Mouse (Mus musculus): ENCODE results near the gene Lrrc75a.

Lrrc75a gene

DNA sequence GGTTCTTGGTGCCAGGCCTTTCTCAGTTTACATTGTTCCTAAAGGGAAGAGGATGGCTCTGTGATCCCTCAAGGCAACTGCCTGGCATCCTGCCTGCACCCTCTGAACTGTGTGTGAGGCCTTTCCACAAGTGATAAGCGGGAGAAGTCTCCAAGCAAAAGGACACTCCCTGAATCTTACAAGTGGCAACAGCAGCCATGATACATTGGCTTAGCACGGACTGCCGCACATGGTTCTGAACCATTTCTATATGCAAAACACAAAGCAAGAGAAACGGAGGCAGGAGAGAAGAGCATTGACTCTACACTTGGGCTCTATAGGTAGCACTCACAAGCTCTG, 3.0 kb downstream of the Lrrc75a start:
- DNase-seq (ENCODE audit: low spot score in 2 of 2): no peak

DNA sequence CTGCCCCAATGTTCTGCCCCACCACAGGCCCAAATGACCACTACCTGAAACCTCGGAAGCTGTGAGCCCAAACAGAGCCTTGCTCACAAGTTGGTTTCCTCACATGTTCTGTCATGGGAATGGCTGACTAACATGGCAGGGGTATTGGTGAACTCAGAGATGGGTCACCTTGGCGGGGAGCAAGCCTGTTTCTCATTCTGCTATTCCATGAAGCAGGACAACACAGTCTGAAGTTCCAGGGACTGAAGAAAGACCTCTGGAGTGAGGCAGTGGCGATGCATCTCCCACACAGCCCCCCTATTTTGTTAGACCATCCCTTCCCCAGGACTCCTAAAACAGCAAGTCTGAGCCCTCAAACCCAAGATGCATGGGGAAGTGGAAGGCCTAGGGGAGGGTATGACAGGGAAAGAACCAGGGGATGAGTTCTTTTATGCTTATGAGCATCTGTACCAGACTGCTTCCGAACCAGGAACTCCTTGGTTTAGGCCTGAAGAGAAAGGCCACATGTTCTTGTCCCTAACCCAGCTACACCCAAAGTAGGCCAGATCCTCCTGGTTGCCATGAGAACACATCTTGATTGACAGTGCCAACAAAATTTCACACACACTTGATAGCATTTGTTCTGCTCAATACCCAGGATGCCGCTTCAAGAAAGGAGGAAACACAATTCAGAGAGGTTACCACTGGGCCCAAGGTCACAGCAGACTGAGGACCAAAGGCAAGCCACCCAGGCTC, 3.6 kb downstream of the Lrrc75a start:
- DNase-seq (ENCODE audit: low spot score in 2 of 2): no peak

DNA sequence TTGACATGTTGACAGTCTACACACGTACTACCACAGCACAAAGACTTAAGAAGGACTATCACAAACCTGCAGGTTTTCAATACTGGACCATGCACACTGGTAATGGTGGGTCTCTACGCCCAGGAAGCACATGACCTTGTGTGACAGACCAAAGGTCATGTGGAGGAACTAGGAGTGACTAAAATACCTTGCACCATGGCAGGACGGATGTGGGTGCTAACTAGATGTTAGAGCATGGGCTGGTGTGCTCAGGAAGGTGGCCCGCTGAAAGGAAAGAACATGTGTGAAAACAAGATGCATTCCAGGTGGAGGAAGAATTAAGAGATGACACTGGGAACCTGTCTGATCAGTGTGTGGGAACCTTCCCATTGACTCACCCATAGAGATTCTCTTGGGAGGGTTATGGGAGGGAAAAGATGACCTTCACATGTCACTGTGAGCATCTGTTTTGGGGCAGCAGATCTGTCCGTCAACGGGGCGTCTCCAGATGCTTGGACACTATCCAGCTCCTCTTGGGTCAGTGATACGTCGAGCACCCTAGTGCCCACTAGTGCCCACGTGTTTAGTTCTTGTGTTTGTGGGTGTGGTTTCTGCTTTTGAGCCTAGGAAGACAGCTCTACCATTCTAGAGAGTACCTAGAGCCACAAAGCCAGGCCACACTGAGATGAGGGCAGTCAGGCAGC, 4.5 kb downstream of the Lrrc75a start:
- DNase-seq (ENCODE audit: low spot score in 2 of 2): no peak

DNA sequence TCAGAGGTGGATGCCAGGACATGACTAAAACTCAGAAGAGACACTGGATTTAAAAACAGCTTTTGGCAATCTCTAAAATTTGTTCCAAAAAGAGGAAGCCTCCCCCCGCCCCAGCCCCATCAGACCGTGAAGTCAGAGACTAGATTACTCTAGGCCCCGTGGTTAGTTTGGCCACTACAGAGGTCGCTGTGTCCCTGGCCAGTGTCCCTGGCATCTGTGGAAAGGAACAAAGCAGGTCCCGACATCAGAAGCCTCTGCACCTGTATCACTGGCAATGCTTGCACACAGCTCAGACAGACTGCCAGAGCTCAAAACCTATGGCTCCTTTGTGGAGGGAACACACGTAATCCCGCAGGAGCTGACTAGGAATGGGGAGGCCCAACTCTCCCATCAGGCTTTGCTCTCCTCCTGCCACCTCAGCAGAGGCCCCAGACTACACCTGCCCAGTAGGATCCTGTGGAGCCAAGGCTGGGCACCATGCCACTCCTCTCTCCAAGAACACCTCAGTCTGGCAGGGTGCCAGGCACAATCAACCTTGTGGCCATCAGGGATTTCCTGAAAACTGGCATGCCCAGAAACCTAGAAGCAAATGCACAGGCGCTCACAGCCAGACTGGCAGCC, 5.2 kb downstream of the Lrrc75a start:
- DNase-seq (ENCODE audit: low spot score in 2 of 2): peak in 1 of 2 experiments; percentile 32

DNA sequence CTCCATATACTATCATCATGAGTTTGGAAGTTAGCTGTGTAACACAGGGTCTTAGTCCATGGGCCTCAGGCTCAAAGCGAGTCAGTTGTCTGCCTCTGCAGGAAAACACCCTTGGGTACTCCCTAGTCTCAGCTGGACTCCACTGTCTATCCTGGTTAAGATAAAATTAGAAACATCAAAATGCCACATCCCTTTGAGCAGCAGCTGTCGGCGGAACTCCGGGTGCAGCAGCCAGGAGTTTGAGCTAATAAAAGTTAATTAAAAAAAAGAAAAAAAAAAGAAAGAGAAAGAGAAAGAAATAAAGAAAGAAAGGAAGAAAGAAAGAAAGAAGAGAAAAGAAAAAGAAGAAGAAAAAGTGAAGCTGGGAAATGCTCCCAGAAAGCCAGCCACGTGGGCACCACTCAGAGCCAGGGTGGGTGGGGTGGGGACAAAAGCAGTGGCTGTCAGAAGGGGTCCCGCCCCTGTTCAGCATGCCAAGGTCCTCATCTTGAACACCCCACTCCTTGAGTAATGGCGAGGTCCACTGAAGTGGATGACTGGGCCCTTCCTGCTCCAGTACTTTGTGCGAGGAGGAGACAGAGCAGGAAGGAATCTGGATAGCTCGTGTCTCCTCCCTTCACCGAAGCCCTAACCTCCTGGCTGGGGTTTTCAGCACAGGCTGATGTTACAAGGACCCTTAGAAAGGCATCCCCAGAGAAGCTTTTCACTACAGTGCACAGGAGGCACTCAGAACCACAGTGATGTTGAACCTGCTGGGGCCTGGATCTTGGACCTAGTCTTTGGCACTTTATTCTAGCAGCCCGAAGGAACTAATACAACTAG, 6.1 kb downstream of the Lrrc75a start:
- DNase-seq (ENCODE audit: low spot score in 2 of 2): no peak

DNA sequence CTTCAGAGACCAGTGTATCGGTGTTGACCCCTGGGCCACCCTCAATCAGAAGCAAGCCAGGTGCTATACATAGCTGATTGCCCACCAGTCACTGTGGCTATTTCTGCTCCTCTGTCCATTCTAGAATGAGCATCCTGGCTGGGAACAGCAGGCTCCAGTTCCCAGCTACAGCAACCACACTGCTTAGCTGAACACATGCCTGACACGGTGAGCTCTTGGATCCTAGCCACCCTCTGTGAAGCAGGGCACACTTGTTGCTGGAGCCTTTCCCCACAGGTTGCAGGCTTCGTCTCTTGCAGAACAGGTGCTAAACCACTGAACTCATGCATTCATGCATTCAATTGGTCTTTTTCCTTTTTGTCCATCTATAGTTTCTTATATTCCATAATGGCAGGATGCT, 7.9 kb downstream of the Lrrc75a start:
- no peak for DNase-seq (ENCODE audit: low spot score in 2 of 2)

DNA sequence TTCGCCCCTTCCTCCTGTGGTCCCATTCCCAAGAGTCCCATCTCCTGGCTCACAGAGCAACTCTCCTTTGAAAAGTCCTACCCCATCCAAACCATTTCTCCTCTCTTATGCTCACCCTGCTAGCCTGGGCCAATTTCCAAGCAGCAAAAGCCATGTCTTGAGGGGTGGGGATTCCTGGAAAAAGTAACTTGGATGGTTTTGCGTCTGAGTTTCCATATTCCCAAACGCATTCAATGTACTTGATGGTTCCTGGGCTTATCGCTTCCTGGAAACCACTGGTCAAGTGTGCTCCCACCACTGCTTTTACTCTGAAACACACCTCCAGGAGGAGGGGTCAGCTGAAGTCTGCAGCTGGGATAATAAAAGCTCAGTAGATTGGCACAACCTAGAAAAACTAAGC, 9.9 kb downstream of the Lrrc75a start:
- DNase-seq (ENCODE audit: low spot score in 2 of 2): no peak

DNA sequence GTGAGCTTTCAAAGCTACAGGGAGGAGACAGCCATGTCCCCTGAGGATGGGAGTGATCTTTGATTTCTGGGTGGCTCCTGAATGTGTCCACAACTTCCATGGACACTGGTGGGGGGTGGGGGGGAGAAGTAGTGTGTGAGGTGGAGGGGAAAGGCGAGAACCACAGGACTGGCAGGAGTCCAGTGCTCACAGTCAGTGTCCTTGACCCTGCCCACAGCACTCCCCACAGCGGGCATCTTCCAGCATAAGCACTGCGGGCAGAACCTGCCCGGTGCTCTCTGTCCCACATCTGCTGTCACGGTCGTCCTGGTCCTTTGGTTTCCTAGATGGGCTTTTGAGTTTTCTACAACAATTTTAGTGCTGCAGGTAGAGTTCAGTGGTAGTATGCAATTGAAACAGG, 10.5 kb downstream of the Lrrc75a start:
- no peak for DNase-seq (ENCODE audit: low spot score in 2 of 2)

DNA sequence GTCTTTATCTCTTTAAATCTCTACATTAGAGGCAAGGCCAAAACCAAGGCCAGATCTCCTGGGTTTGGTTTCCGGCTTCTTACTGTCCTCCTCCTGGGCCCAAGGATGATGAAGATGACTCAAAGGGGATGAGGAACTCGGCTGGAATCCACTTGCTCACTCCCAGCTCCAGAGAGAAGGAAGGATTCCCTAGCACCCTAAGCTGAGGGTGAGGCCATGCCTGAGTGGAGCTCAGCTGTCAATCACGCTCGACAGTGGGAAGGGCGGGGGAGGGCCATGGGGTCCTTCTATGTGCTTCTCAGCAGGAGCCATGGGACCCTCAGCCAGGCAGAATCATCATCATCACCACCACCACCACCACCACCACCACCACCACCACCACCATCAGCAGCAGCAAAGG, 10.9 kb downstream of the Lrrc75a start:
- DNase-seq (ENCODE audit: low spot score in 2 of 2): no peak

DNA sequence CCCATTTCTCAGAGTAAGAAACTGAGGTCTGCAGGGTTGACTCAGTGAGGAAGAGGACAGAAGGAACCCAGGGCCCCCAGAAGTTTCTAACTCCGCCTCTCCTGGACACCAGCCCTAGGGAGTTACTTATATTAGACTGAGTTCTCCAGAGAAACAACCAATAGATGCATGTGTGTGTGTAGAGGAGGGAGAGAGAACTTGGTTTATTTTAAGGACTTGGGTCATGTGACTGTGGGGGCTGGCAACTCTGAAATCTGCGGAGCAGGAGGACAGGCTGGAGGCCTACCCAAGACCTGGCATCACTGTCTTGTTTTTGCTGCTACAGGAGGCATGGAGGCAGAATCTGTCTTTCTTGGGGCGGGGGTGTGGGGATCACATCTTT, 11.5 kb downstream of the Lrrc75a start:
- DNase-seq (ENCODE audit: low spot score in 2 of 2): peak; percentile 56

DNA sequence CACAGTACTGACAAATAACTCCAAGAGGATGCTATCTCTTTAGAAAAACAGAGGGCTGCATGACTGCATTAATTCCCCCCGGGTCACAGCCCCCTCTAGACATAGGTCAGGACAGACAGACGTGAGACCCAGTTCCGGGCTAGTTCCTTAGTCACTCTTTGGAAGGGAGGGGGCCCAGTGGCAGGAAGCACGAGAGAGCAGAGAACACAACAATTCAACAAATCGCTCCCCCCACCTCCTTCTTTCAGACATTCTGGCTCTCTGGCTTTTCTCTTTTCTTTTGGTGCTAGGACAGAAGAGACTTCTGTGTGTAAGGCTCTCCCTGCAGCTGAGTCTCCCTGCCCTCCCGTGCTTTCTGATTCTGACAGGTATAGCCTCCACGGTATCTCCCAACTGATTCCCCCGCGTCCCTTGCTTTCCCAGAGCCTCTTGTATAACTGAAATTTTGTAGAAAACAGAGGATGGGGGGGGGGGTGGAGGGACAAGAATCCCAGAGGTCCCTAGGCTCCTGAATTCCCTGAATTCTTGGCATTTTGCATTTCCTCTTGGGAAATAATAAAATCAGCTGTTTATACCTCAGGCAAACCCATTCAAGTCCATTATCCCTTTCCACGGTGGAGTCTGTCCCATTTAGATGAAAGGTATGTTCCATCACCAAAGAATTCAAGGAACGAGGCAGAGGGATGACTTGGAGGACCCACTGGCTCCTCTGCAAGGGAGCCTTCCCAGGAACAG, 12.1 kb downstream of the Lrrc75a start:
- no peak for DNase-seq (ENCODE audit: low spot score in 2 of 2)

DNA sequence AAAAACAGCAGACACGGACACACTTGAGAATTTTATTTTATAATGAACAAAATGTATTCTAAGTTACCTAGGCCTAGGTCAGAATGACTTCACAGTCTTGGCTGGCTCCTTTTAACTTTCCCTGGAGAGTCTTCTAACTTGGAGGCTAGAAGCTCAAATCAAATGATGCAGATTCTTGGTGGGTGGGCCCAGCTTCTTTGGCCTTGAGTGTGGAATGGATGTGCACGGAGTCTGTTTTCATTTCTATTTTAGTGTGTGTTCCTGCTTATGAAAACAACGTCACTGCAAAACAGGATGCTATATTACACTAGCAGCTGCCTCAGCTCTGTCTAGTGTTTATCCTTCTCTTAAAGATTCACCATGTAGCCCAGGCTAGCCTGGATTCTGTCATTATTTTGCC, 12.9 kb downstream of the Lrrc75a start:
- peak; percentile 57 to 61 for DNase-seq (ENCODE audit: low spot score in 2 of 2)

DNA sequence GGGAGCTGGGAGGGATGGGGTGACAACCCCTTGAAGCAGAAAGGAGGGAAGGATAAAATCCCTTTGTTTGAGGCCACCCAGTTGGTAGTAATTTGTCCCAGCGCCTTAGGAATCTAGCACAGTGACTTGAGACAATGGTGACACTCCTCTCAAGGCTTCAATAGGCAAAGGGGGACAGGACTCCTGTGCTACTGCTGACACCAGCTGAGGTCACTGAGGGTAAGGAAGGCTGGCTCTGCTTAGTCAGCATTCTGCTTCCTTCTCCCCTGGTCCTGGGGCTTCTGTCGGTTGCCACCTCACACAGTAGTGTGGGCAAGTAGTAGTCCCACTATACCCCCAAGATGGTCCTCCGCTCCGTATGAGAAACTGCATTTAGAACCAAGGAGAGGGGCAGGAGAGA, 17.2 kb downstream of the Lrrc75a start:
- DNase-seq (ENCODE audit: low spot score in 2 of 2): no peak

DNA sequence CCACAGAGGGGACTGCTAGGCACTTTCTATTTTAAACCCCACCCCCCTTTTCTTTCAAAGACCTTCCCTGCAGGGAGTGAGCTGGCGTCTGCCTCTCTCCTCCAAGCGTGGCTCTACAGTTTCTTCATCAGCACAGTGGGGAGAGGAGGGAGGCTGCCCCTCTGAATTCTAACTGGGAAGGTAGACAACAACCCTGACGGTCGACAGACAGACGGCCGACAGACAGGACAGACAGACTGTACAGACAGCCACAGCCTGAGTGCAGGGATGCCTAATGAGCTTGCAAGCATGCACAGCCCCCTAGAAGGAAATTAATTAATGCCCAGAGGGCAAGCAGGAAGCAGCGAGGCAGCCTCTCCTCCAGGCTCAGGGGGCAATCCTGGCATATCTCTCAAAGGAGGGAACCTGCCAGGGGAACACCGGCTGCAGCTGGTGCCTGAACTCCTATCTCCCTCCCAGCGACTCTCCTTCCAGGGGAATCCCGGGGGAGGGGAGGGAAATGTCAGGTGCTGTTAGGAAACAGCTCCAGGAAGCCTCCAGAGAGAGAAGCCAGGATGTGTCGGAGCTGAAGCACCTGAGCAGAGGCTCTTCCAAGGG, 18.0 kb downstream of the Lrrc75a start:
- no peak for DNase-seq (ENCODE audit: low spot score in 2 of 2)

DNA sequence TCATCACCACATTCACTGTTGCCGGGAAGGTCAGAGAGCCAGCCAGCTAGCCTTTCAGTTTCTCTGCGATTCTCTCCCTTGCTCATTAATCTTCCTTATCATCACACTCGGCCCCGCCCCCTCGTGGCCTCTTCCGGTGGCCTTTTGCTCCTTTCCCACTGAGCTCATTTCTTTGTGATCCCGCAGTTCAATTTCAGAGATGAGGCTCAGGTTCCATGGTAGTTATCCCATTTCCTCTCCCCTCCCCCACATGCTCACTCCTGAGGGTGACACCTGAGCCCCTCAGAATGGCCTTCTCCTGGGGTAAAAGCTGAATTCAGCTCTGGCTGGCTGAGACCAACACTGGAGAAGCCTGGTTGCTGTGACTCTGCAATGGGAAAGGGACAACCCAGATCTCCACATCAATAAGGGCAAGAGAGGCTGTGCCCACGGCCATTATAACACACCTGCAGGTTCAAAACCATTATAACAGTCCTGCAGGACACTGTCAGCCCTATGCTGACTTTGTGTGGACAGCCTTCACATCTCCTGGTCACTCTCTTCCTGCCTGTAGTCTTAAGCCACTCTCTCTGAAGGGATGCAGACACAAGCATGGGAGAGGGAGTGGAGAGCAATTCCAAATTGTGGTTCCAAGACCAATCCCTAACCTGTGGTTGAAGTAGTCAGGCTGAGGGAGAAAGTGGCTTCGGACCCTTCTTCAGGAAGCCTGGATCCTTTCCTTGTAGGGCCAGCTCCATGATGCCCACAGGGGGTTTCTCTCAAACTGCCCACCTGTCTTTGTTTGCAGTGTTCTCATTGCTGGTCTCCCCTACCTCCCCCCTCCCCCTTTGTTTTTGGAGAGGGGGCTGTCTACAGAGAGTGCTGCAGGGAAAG, 18.7 kb downstream of the Lrrc75a start:
- DNase-seq (ENCODE audit: low spot score in 2 of 2): no peak

DNA sequence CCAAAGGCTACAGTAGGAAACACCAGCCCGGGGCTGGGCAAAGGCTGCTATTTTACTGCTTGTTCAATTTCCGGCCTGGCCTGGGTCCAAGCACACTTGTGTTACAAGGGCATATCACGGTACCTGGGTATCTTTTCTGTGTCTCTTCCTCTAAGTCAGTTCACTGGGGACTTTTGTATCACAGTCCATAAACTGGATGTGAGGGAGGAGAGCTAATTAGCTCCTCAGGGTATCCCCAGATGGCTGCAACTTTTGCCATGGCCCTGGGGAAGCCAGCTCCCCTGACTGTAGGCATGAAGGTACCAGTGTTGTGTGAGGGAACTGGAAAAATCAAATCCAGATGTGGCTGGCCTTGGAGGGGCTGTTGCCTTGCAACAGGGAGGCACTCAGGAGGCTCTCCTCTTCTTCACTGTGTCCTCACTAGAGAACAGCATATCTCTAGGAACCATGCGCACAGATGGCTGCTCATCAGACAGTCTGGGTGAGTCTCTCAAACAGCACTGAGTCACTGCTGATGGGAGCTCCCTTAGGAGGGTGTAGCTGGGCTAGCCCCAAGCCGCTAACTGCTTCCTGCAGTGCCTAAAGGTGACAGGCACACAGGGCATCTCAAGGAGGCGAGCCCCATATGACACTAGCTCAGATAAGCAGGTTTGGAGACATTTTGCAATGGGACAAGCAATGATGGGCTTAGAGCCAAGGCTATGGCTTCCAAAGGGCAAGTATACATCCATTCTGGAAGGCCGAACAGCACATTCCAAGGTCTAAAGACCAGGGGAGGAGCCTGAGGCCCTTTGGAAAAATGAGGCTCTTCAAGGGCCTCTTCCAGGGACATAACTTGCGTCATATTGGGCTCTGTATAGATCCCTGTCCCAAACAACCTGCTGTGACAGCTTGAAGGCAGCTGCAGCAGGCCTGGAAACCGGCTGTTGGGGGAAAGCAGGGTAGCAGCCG, 23.7 kb downstream of the Lrrc75a start:
- DNase-seq (ENCODE audit: low spot score in 2 of 2): no peak

DNA sequence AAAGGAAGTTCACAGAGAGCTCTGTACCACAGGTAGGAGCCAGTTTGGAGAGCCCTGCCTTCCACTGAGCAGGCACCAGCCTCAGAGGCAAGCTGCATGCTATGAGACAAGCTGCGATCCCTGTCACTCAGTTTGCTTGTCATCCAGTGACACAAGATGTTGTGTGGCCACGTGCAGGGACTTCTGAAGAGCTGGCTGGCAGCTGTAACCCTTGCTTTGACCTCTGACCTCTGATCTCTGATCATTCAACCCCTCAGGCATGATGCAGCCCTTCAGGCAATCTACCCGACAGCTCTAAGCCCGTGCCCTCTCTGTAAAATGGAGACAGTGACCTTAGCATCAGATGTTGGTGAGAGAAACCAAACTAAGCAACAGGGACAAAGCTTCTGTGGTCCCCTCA, 25.5 kb downstream of the Lrrc75a start:
- DNase-seq (ENCODE audit: low spot score in 2 of 2): no peak

DNA sequence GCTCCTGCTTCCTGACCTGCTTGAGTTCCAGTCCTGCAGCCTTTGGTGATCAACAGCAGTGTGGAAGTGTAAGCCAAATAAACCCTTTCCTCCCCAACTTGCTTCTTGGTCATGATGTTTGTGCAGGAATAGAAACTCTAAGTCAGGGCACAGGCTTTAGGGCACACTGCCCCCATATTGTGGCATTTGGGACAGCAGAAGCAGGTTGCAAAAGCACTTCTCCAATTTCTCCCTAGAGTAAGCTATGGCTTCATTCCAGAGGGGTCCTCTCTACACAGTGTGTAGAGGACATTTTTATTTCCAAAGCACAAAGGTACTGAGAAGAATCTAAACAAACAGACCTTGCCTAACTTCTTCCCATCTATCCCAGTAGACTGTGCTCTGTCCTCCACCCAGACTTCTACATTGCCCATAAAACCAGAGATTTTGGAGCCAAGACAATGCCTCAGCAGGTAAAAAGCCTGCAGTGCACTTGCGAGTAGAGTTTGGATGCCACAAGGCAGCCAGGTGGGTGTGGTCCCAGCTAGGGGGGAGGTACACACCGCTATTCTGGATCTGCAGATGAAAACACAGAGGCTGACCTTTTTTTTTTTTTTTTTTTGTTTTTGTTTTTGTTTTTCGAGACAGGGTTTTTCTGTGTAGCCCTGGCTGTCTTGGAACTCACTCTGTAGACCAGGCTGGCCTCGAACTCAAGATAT, 26.6 kb downstream of the Lrrc75a start:
- no peak for DNase-seq (ENCODE audit: low spot score in 2 of 2)

DNA sequence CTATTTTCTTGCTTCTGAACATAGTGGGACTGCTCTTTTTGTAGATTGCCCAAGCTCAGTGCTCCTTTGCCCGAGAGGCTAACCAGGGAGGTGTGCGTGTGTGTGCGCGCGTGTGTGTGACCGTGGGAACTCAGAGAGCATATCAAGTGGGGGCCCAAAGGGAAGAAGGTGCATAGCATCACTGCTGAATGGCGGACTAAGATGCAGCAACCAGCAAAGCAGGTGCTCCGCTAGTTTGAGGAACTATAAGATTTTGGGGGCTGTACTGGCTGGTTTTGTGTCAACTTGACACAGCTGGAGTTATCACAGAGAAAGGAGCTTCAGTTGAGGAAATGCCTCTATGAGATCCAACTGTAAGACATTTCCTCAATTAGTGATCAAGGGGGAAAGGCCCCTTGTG, 27.2 kb downstream of the Lrrc75a start:
- DNase-seq (ENCODE audit: low spot score in 2 of 2): no peak

Data from heart, adult 9 months (tissue).